Mouse (Mus musculus): ENCODE measurements at regions not wholly inside any gene's neighbourhood (a gene's known extent, or its start where the extent isn't known, plus 50 kb on each side); places are given as distances from the start of the nearest gene placed in this dataset.
"Not testable (repeated sequence)": the region's sequence is repeated elsewhere in the genome, so short reads cannot be mapped to it uniquely, and the experiment has no call there.

DNA sequence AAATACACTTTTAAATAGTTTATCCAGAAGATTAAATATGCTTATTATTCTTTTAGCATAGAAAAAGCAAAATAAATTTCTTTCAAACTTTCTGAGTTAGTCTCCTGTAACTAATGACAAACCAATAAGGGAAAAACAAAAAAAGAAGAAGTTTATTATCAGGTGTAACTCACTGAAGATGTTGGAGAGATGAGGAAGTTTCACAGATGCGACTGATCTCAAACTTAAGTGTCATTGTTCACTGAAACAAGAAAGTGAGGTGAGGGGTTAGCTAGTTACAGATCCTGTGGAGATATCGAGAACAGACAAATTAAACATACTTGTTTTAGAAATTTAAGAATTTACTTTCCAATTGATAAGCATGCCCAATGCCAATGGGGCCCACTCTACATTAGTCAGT is 199.2 kb downstream of the Wdr20rt start:
- no peak for DNase-seq (ENCODE audit: low read depth)

DNA sequence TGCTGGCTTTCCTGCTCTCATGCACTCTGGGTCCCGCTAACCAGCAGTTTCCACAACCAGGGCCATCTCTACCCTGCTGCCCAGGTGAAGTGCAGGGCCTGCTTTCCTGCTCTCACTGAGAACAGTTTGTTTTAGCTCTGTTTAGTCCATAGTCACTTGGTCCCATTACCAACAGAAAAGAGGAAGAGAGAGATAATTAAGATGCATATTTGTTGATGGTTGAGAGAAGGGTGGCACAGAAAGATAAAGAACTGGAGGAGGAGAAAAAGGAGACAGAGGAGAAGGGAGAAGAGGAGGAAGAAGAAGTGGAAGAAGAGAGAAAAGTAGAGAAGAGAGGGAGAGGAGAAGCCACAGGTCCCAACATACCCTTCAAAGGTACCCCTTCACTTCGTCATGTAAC is 200.1 kb downstream of the Wdr20rt start:
- no peak for DNase-seq (ENCODE audit: low read depth)

DNA sequence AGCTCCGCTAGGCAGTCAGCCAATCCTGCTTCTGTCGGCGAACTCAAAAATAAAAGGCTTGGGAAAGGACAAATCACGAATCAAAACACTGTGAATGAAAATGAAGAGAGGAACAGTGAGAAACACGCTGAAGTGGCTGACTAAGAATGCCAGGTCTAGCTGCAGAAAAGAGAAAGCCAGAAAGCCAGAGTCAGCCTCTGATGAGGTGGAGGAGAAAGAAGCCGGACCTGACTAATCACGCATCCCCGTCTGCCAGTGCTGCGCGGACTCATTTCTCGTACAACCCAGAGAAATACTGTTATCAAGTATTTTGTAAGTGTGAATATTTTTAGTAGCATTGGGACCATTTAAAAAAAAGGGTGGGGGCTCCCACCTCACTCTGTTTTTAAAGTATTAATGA is 201.6 kb downstream of the Wdr20rt start:
- DNase-seq (ENCODE audit: low read depth): no peak

DNA sequence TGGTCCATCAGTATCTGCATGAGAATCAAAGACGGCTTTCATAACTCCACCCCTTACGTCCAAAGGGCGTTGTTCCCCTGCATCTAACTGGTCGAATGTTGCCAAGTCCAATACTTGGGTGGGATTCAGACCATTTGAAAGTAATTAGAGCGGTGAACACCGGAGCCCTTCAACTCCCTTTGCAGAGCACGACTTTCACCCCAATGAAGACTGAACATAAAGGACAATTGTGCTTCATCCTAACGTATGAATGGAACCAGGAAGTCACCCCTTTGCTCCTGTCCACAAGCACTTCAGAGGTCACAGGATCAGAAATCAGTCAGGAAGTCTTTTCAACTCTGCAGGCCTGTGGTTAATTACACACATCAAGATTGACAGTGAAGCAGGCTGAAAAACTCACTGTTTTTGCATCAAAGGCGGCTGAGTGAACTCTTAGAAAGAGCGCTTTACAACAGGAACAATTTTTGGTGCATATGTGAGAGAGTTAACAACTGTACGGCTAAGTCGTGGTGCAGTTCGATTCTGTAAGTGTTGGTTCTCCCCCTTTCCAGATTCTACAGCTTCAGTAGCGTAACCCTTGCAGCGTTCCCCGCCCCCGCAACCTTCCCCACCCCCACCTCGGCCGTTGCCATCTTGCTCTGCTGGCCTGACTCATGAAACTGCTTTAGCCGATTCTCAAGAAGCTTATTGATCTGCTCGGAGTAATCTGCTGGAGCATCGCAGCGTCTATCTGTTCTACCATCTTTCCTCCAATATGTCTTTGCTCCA is 203.1 kb downstream of the Wdr20rt start:
- DNase-seq (ENCODE audit: low read depth): no peak

DNA sequence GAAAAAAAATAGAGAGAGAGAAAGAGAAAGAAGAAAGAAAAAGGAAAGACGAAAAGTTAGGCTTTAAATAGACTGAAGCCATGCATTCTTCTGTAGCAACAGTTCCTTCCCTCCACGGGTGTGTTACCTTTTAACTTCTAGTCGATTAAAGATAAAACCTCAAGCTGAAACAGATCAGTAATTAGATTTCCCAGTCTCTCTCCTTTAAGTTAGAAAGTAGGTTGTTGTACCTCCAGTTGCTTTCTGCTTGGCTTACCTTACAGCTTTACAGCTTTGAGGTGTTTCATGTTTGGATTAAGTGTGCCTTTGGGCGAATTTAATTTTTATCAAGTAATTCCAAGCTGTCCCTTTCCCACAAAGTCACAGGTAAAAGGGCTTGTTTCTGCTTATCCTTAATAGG is 225.5 kb downstream of the Wdr20rt start:
- DNase-seq (ENCODE audit: low read depth): no peak

DNA sequence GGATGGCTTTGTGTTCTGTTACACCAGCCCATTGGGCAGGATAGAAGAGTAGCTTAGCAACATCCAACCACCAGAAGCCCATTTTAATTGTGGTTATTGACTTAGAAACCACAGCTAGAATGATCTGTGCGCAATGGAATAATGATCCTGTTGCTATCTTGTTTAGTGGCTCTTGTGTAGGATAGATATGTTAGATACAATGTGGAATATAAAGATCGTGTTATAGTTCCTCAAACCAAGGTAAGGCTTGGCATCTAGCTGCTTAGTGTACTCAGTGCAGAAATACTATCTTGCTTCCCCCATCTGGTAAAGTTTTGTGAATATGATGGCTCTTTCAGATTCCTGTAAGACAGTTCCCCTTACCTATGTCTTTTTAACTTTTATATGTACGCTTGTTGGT is 230.4 kb downstream of the Wdr20rt start:
- DNase-seq (ENCODE audit: low read depth): no peak

DNA sequence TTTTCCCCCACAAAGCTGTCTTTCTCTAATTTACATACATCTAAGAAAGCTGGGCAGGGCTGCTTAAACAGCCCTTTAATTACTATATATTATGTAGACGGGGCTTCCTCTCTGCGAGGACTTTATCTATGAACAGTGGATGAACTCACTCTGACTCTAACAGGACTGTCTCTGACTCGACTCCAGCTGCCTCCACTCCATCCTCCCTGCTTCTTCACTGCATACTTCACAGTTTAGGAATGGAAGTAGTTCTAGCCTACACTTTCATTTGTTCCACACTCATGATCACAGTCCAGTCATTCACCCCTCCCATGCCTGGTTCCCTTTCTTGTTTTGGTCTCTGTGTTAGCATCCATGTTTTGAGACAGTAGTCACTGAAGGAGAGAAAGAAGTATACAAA is 231.6 kb downstream of the Wdr20rt start:
- no peak for DNase-seq (ENCODE audit: low read depth)

DNA sequence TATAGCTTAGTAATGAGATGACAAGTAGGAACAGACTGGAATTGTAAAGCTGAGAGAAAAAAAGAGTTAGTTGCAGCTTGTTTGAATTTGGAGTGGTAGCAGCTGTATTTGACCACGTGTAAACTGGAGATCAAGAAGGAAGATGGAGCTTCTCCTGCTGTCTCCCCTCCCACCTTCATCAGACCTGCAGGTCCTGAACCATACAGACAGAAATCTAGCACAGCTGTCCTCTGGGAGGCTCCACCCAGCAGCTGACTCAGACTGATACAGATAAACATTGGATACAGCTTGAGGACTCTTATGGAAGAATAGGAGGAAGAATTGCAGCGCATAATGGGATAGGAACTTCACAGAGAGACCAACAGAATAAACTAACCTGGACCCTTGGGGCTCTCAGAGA is 238.9 kb downstream of the Wdr20rt start:
- DNase-seq (ENCODE audit: low read depth): no peak

DNA sequence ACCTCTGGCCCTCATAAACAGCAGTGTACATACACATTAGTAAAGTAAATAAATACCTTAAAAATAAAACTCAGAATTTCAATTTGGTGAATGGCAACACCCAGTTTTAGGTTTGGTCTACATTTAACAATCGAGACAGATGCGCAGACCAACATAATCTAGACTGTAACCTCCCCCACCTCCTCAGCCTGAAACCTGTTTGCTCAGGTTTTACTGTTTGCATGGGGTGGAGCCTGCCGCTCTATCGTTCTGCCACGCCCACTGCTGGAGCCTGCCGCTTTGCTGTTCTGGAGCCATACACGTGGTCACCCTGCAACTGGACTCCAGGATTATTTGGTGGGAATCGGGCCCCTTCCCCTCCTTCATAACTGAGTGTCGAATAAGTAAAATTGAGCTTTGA is 253.4 kb downstream of the Wdr20rt start:
- DNase-seq (ENCODE audit: low read depth): not testable (repeated sequence)

DNA sequence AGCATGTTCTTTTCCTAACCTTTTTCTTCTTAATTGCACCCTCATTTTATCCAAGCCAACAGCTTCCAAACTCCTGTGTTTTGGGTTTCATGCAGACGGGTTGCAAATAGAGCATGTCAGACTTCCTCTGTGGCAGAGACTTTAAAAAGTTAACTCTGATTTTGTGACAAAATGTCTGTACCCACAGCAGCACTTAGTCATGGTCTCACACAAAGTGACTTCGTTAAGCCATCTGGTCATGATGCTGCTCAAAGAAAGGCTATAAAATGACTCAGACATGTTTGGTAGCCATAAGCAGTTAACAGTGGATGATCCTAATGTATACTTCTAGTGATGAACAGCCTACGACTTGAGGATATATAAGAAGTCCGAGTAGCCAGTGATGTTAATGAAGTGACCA is 255.5 kb downstream of the Wdr20rt start:
- DNase-seq (ENCODE audit: low read depth): no peak

DNA sequence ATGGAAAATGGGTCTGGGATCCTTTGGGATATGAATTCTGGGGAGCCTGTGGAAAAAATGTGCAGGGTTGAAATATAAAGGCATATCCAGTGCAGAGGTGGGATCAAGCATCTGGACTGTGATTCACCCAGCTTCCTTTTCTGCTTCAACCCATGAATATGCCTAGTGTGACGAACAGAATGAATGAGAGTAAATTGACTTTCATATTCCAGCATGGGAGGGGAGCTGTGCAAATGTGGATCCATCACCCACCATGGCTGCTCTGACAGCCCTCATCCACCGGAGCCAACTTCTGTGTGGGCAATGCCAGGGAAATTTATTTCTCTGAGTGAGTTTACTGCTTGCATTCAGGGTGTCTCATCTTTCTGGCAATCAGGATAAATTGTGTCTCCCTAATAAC is 265.8 kb downstream of the Wdr20rt start:
- no peak for DNase-seq (ENCODE audit: low read depth)

DNA sequence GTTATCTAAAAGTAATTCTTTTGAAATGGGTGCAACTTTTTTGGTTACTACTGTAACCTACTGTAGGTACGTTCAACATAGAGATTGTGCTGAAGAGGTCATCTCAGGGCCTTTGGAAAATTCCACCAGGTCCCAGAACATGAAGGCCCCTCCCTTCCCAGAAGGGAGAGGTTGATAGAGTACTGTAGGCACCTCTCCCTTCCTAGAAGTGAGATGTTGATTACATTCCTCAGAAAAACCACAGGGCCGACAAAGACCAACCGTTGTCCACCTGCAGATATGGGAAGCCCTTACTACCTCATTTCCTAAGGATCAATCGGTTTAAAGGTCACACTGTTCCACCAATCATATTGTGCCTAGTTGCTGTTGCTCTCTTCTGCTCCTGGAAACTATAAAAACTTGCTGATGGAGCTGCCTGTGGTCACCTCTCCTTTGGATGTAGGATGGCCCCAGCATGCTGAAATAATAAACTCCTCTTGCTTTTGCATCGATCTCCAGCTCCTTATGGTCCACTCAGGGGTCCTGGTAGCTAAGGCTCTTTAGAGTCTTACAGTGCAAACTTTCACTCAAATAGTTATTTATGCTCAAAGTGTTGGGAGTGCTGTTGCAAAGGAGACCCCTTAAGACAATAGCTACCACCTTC is 269.2 kb downstream of the Wdr20rt start:
- DNase-seq (ENCODE audit: low read depth): no peak

DNA sequence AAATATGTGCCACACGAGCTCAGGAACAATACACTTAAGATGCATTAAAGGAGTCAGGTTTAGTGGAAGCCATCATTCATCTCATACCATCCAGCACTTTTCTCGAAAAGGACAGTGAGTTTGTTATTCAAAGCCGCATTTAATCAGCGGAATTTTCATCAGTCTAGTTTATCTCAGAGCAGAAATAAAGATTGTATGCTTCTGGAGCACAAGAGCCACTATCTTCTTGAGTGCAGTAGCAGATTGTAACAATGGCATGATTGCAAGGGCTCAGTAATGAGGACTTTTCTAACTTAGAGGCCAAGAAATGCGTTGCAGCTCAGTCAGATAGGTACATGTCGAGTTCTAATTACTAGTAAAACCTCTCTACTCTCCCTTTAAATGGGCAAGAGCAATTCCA is 271.3 kb downstream of the Wdr20rt start:
- no peak for DNase-seq (ENCODE audit: low read depth)

DNA sequence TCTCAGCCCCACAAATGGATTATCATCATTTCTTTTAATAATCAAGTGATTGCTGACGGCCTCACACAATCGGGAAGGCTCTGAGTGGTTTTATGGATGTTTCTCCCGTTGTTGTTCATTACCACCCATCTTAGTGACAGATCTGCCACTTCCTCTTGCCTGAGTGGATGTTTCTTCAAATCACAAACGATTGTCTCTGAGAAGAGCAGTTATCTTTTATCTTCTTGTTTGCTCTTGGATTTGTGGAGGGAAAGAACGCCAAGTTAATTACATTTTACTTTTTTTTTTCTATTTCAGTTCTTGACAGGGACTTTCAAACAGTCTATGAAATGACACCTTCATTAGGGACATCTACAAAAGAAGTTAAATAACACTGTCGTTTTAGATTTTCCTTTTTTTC is 272.3 kb downstream of the Wdr20rt start:
- no peak for DNase-seq (ENCODE audit: low read depth)

DNA sequence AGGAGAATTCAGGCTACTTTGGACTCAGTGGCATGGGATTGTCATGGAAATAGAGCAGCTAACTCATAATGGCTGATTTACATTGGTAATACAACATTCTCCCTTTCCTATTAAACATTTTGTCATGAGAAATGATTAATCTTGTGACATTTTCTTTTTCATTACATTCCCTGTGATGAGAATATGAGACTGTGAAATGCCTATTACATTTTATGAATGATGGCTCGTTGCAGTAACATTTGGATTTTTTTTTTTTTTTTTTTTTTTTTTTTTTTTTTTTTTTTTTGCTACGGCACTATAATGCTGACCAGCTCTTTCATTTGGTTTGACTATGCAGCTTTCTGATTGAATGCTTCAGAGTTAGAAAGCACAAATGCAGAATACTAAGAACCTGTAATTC is 276.1 kb downstream of the Wdr20rt start:
- DNase-seq (ENCODE audit: low read depth): no peak

DNA sequence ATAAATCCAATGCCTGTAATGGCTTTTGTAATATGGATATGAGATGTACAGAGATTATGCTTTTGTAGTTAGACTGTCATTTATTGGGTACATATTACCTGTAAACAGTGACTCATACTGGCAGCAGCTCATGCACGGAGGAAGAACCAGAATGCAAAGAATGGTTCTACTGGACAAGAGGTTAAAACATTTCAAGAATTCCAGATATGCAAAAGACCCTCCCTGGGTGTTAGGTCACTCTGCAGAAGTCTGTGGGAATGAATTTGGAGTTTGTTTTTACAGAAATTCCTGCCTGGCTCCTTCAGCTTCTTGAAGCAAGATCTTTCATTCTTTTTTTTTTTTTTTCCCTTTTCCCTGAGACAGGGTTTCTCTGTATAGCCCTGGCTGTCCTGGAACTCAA is 276.7 kb downstream of the Wdr20rt start:
- DNase-seq (ENCODE audit: low read depth): no peak

DNA sequence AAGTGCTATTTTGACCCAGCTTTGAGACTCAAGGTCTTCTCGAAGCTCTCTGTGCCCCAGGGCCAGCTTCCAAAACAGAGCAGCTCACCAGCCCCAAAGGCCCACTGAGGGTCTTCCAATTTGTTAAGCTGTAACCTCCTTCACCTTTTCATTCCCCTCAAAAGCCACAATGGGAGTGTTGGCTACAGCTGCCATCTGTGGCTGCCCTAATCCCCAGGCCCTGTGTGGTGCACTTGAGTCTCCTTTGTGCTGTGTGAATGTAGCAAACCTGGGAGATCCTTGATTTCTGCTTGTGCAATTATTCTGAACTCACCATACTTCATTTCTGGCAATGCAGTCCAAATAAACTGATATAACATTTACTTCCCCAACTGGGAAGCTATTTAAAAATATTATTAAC is 287.8 kb downstream of the Wdr20rt start:
- DNase-seq (ENCODE audit: low read depth): no peak

DNA sequence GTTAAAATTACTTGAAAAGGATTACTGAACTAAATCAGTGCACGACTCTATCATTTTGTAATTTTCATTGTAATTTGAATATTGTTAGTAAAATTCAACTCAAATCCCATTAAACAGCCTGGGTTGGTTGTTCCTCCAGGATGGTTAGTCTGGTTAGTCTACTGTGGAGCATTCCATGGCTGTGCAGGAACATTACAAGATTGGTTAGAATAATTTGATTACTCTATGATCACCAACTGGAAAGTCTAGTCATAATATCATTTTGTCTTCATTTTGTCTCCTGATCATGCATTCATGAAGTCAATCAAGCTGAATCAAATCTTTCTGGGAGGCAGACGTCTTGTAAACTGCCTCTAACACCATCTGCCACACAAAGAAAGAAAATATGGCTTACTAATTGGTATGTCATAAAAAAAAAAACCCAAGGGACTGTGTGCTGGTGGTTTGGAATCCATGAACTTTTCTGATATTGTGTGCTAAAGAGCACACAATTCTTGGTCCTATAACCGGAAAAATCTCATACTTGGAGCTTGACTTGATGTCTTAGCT is 308.9 kb downstream of the Wdr20rt start:
- DNase-seq (ENCODE audit: low read depth): no peak

DNA sequence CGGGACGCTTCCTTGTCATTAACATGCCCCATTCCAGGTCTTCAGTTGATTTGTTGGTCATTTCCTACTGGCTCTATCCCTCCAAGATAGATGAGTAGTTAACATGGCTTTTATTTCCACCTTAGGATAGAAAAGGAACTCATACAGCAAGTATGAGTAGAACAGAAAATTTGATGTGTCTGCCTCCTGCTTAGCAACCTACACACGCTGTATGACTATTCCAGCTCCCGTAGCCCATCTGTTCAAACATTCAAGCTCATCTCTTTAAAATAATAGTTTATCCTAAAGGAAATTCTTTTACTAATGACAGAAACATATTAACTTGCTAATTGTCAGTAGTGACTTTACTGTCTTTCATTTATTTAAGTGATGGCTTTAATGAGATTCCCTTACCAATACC is 323.0 kb downstream of the Wdr20rt start:
- DNase-seq (ENCODE audit: low read depth): no peak

DNA sequence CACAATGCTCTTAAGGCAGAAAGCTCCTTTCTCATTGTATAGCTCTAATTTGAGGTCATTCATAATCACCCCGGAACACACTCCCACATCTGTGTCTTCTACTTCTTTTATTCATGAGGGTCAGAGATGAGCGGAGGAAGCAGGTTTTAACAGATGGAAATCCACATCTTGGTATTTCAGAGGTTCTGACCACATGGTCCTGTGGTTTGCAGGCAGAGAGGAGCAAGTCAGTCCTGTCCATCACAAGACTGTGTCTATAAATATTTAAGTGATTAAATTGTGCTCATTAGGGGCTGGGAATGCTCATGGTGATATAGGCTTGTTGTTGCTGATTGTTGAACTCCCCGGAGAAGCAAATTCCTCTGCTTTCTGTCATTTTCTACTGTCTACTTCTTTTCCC is 326.9 kb downstream of the Wdr20rt start:
- no peak for DNase-seq (ENCODE audit: low read depth)

DNA sequence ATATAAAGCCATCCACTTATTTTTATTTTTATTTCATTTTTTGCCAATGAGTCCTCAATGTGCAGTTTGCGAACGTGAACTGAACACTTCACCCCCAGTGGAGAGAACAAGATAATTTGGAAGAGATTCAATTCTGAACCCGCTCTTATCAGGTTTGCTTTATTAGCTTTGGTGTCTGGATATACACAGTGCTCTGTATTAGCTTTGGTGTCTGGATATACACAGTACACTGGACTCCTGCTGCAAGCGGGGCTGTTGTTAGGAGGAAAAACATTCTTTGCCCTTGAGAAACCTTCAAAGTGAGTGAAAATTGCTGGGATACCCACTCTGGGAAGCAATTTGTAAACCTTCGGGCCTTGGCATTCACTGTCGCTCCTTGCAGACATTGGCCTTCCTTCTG is 333.7 kb downstream of the Wdr20rt start:
- no peak for DNase-seq (ENCODE audit: low read depth)

DNA sequence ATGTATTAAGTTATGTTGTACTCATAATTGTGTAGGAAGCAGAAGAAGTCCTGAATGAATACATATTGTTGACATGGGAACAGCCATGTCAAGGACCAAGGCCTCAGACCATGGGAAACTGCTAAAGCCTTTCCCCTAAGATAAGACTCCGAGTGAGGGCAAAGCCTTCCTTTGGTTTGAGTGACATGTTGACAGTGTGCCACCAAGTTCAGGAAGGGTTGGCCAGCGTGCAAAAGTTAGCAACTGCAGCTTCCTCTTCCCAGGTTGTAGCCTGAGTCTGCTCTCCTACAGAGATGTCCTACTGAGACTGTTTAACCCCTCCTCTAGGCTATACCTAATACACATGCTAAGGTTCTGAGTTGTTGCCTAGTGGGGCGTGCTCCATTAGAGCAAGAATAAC is 334.5 kb downstream of the Wdr20rt start:
- DNase-seq (ENCODE audit: low read depth): no peak

DNA sequence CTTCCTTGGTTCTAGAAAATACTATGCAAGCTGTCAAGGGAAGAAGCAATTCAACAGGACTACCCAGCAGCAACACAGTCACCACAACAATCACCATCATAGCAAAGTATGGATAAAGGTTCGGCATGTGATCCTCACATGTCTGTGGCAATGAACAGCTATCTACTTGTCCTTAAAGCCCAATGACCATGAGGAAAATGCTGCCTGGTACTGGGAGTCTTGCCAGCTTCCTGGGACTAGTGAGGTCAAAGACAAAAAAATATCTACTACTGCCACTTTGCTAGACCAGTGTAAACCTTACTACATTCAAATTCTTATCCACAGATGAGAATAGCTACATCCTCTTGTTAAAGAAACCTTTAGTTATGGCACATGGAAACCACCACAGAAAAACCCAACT is 346.3 kb downstream of the Wdr20rt start:
- no peak for DNase-seq (ENCODE audit: low read depth)

DNA sequence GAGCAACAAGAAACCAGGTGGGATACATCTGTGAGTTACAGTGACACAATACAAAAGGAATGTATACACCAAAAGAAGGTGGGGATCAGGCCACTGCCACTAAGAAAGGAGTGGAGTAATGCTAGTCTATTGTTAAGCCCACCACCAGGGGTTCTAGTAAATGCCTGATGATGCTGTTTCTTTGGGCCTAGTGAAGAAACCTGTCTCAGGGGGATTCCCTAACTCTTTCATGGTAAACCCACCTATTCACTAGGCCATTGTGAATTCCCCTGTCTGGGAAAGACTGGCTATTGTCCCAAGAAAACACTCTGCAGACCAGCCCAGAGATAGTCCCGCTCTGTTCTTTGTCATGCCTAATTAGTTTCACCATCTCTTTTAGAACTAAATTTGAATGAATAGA is 368.2 kb downstream of the Wdr20rt start:
- DNase-seq (ENCODE audit: low read depth): no peak

Measured in naive thymus-derived CD4-positive, alpha-beta T cell, adult 2 months (primary cell).